Mouse (Mus musculus) CH12.LX (cell line): ENCODE data around the gene Fry. TPM values are rescaled to one million over a fixed set of nuclear protein-coding genes. Genes with fewer than 3 reads are reported as not detected.

Experiments used
- DNase-seq: peaks from one replicate; pipeline ENCODE4 v3.0.0-alpha.2; 2013; ENCODE audit errors: extremely low read depth
- H3K27ac ChIP-seq: 2 replicates; pipeline ENCODE4 v1.5.1; 2012; ENCODE audit warnings: low read depth, mild to moderate bottlenecking, control low read depth, moderate library complexity; ENCODE audit not compliant: insufficient read depth
- H3K27me3 ChIP-seq: replicated peaks from 2 replicates; pipeline ENCODE3; 2012; ENCODE audit warnings: inconsistent platforms
- H3K36me3 ChIP-seq, 2 experiments: replicated peaks in 1 of 2; 2 replicates each; pipeline versions ENCODE3 to v1.6.1; 2012; ENCODE audit warnings: inconsistent platforms in 1 of 2, low read length in 1 of 2, mild to moderate bottlenecking in 1 of 2, mixed read lengths in 1 of 2, moderate library complexity in 1 of 2; ENCODE audit not compliant: control insufficient read depth in 1 of 2, insufficient read depth in 1 of 2
- H3K4me1 ChIP-seq, 2 experiments: 2 replicates each; pipeline ENCODE4 v1.6.1; 2012; ENCODE audit warnings: inconsistent platforms in 1 of 2, moderate library complexity in 1 of 2; ENCODE audit not compliant: insufficient read depth in 2 of 2, control insufficient read depth in 1 of 2
- H3K4me2 ChIP-seq: 2 replicates; pipeline ENCODE4 v1.6.1; 2012; ENCODE audit warnings: low read depth, mild to moderate bottlenecking, control low read depth; ENCODE audit not compliant: poor library complexity, insufficient read depth, severe bottlenecking
- H3K4me3 ChIP-seq, 3 experiments: fragments of 150-350 bp in 1 of 3; sonication (generic) in 1 of 3; replicated peaks in 1 of 3; 2 replicates each; pipeline versions ENCODE3 to v1.5.1; 2011 to 2012; ENCODE audit warnings: low read depth in 2 of 3, low read length in 2 of 3, mild to moderate bottlenecking in 2 of 3, moderate library complexity in 2 of 3, control low read depth in 1 of 3, improper control_type of control experiment in 1 of 3, inconsistent platforms in 1 of 3, mixed read lengths in 1 of 3; ENCODE audit not compliant: poor library complexity in 1 of 3
- H3K79me2 ChIP-seq: replicated peaks from 2 replicates; pipeline ENCODE4 v1.6.1; 2012; ENCODE audit warnings: mild to moderate bottlenecking, moderate library complexity; ENCODE audit not compliant: control insufficient read depth, poor library complexity, insufficient read depth, severe bottlenecking; ENCODE audit errors: extremely low read depth
- H3K9ac ChIP-seq: 2 replicates; pipeline ENCODE4 v1.6.1; 2012; ENCODE audit warnings: low read depth, mild to moderate bottlenecking, control low read depth, moderate library complexity; ENCODE audit not compliant: insufficient read depth
- H3K9me3 ChIP-seq: replicated peaks from 2 replicates; pipeline ENCODE3; 2012; ENCODE audit warnings: low read length, inconsistent platforms, mixed read lengths
- BHLHE40 ChIP-seq: IDR thresholded peaks from 2 replicates; pipeline ENCODE4 v1.6.1; 2011; ENCODE audit warnings: mild to moderate bottlenecking, low read depth, low read length, improper control_type of control experiment
- CTCF ChIP-seq, 2 experiments: IDR thresholded peaks in 1 of 2; conservative IDR thresholded peaks in 1 of 2; 2 replicates each; pipeline ENCODE4 v1.5.1; 2011 to 2012; ENCODE audit warnings: low read depth in 2 of 2, low read length in 2 of 2, improper control_type of control experiment in 1 of 2, inconsistent platforms in 1 of 2, mild to moderate bottlenecking in 1 of 2, moderate library complexity in 1 of 2
- ELF1 ChIP-seq: IDR thresholded peaks from 2 replicates; pipeline ENCODE4 v1.6.1; 2014; ENCODE audit warnings: low read depth, mild to moderate bottlenecking, inconsistent platforms, low read length, improper control_type of control experiment
- EP300 ChIP-seq: IDR thresholded peaks from 2 replicates; pipeline ENCODE4 v1.6.1; 2011; ENCODE audit warnings: low read length, improper control_type of control experiment
- ETS1 ChIP-seq: conservative IDR thresholded peaks from 2 replicates; pipeline ENCODE4 v1.6.1; 2012; ENCODE audit warnings: low read depth, mild to moderate bottlenecking, inconsistent platforms, low read length, improper control_type of control experiment, moderate library complexity
- IRF4 ChIP-seq: IDR thresholded peaks from 2 replicates; pipeline ENCODE4 v1.6.1; 2014; ENCODE audit warnings: low read depth, mild to moderate bottlenecking, inconsistent platforms, low read length, improper control_type of control experiment
- JUN ChIP-seq: IDR thresholded peaks from 2 replicates; pipeline ENCODE4 v1.6.1; 2011; ENCODE audit warnings: low read depth, mild to moderate bottlenecking, low read length, improper control_type of control experiment, moderate library complexity; ENCODE audit not compliant: insufficient read depth
- JUND ChIP-seq: conservative IDR thresholded peaks from 2 replicates; pipeline ENCODE4 v1.6.1; 2011; ENCODE audit warnings: low read depth, low read length, improper control_type of control experiment
- MAFK ChIP-seq: IDR thresholded peaks from 2 replicates; pipeline ENCODE4 v1.6.1; 2011; ENCODE audit warnings: low read length, improper control_type of control experiment; ENCODE audit not compliant: insufficient replicate concordance
- MAX ChIP-seq: IDR thresholded peaks from 2 replicates; pipeline ENCODE4 v1.6.1; 2011; ENCODE audit warnings: low read length, improper control_type of control experiment
- MAZ ChIP-seq: IDR thresholded peaks from 2 replicates; pipeline ENCODE4 v1.6.1; 2012; ENCODE audit warnings: low read depth, mild to moderate bottlenecking, inconsistent platforms, low read length, improper control_type of control experiment, moderate library complexity
- MXI1 ChIP-seq: IDR thresholded peaks from 2 replicates; pipeline ENCODE4 v1.6.1; 2011; ENCODE audit warnings: mild to moderate bottlenecking, low read depth, low read length, improper control_type of control experiment
- MYC ChIP-seq: IDR thresholded peaks from 2 replicates; pipeline ENCODE4 v1.6.1; 2011; ENCODE audit warnings: low read depth, mild to moderate bottlenecking, improper control_type of control experiment, low read length
- NELFE ChIP-seq: IDR thresholded peaks from 2 replicates; pipeline ENCODE4 v1.6.1; 2011; ENCODE audit warnings: low read depth, low read length, improper control_type of control experiment
- PAX5 ChIP-seq: IDR thresholded peaks from 2 replicates; pipeline ENCODE4 v1.6.1; 2012; ENCODE audit warnings: low read length, inconsistent platforms, mixed read lengths
- RAD21 ChIP-seq: IDR thresholded peaks from 2 replicates; pipeline ENCODE4 v1.6.1; 2011; ENCODE audit warnings: low read depth, mild to moderate bottlenecking, low read length, improper control_type of control experiment, moderate library complexity
- RCOR1 ChIP-seq: conservative IDR thresholded peaks from 2 replicates; pipeline ENCODE4 v1.6.1; 2012; ENCODE audit warnings: low read depth, mild to moderate bottlenecking, inconsistent platforms, low read length, improper control_type of control experiment
- SMC3 ChIP-seq: IDR thresholded peaks from 2 replicates; pipeline ENCODE4 v1.6.1; 2011; ENCODE audit warnings: low read depth, low read length, improper control_type of control experiment
- TBP ChIP-seq: conservative IDR thresholded peaks from 2 replicates; pipeline ENCODE4 v1.6.1; 2011; ENCODE audit warnings: low read depth, low read length, improper control_type of control experiment
- TCF12 ChIP-seq: IDR thresholded peaks from 2 replicates; pipeline ENCODE4 v1.6.1; 2014; ENCODE audit warnings: low read depth, mild to moderate bottlenecking, inconsistent platforms, low read length, improper control_type of control experiment
- UBTF ChIP-seq: IDR thresholded peaks from 2 replicates; pipeline ENCODE4 v1.6.1; 2012; ENCODE audit warnings: low read depth, mild to moderate bottlenecking, inconsistent platforms, low read length, improper control_type of control experiment, moderate library complexity
- USF1 ChIP-seq: IDR thresholded peaks from 2 replicates; pipeline ENCODE4 v1.6.1; 2014; ENCODE audit warnings: low read depth, mild to moderate bottlenecking, inconsistent platforms, low read length, improper control_type of control experiment
- ZKSCAN1 ChIP-seq: IDR thresholded peaks from 2 replicates; pipeline ENCODE4 v1.6.1; 2012; ENCODE audit warnings: low read depth, inconsistent platforms, low read length, improper control_type of control experiment, borderline replicate concordance
- ZMIZ1 ChIP-seq: IDR thresholded peaks from 2 replicates; pipeline ENCODE4 v1.6.1; 2012; ENCODE audit warnings: low read depth, mild to moderate bottlenecking, inconsistent platforms, low read length, improper control_type of control experiment
- dilution Hi-C: fragments of 300-500 bp; cut with MboI; formaldehyde crosslinking; loops from 2 replicates; pipeline ENCODE4 v1.14.3; 2020; ENCODE audit warnings: low sequenced_read_pairs; ENCODE audit not compliant: extremely low pct_unique_long_range_greater_than_20kb, extremely low pct_ligation_motif_present
- in situ Hi-C: fragments of 300-500 bp; cut with MboI; formaldehyde crosslinking; loops from 3 replicates; pipeline ENCODE4 v1.14.3; 2019; ENCODE audit warnings: low sequenced_read_pairs, low pct_ligation_motif_present, low pct_unique_long_range_greater_than_20kb, mixed read lengths
- polyA plus RNA-seq: library from polyadenylated mRNA; unstranded; fragments of >175 nt; gene quantifications from 2 replicates; pipeline ENCODE4 v1.2.1, GENCODE M21; 2012; ENCODE audit warnings: low read depth; ENCODE audit not compliant: insufficient read length
- total RNA-seq, 2 experiments: library from RNA; depleted of rRNA; stranded (reverse); fragments of 300-350 nt in 1 of 2; fragments of >200 nt in 1 of 2; gene quantifications; 2 replicates each; pipeline ENCODE4 v1.2.3; 2012 to 2014

Gene Fry
- total and polyA plus RNA-seq, 3 experiments: 0.34 to 0.80 (median 0.34) TPM

DNA sequence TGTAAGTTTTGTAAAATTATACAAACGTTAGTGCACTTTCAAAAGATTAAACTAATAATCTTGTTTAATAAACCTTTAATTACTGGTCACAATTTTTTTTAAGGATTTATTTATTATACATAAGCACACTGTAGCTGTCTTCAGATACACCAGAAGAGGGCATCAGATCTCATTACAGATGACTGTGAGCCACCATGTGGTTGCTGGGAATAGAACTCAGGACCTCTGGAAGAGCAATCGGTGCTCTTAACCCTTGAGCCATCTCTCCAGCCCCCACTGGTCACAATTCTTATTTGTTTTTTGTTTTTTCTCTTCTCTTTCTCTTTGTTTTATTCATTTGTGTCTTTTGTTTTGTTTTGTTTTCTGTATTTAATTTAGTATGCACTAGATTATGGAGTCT, 406.8 kb downstream of the Fry start:
- dilution Hi-C loops: no loop called here
- Histone ChIP-seq H3K4me1 (peaks cover 5 to 18% of the 10 kb centered on the region in 2 experiments; a peak in 3 of 4 replicates), H3K4me3 (no peak overlapping the region), H3K79me2 (no peaks in the 10 kb centered on the region; the same call in 1 of the 2 replicates), H3K27me3 (no peaks in the 10 kb centered on the region), H3K27ac (no peak overlapping the region), H3K4me2 (no peak overlapping the region), H3K9me3 (no peaks in the 10 kb centered on the region), H3K9ac (no peak overlapping the region), H3K36me3 (peaks cover 7 to 23% of the 10 kb centered on the region in 2 experiments)
- no peak for TF ChIP-seq MAZ
- peak in 1 of 2 experiments; percentile 35; a peak in 1 of 4 replicates for TF ChIP-seq CTCF (conservative IDR thresholded peaks at IDR 0.05 in 1 of 2, IDR thresholded peaks at IDR 0.05 in 1 of 2; ENCODE audit: low read depth in 2 of 2, low read length in 2 of 2)
- DNase-seq: no peak
- in situ Hi-C loops: no loop called here

DNA sequence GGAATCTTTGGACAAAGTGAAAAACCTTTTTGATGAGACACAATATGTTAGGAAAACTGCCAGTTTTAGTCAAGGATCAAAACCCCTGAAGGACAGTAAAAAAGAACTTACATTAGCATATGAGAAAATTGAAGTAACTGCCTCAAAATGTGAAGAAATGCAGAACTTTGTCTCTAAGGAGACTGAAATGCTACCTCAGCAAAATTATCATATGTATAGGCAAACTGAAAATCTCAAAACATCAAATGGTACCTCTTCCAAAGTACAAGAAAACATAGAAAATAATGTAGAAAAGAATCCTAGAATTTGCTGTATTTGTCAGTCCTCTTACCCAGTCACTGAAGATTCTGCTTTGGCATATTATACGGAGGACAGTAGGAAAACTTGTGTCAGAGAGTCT, 422.9 kb downstream of the Fry start:
- peaks cover 18% of the 10 kb centered on the region for H3K9me3 ChIP-seq

DNA sequence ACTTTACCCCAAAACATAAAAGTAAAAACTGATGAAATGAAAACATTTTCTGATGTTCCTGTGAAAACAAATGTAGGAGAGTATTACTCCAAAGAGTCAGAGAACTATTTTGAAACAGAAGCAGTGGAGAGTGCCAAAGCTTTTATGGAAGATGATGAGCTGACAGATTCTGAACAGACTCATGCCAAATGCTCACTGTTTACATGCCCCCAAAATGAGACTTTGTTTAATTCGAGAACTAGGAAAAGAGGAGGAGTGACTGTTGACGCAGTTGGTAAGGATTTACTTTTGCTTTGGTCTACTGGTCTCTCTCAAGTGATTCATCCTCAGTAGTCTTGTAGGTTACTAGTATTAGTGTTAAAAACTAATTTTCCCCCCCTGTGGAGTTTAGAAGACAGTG, 424.7 kb downstream of the Fry start:
- H3K4me2 ChIP-seq: no peak overlapping the region
- no peak for TF ChIP-seq ELF1
- TF ChIP-seq JUN: no peak
- no peak for TF ChIP-seq USF1
- no peak for TF ChIP-seq UBTF
- no peak for TF ChIP-seq MYC
- no peak for TF ChIP-seq EP300
- no peak for TF ChIP-seq CTCF (conservative IDR thresholded peaks at IDR 0.05 in 1 of 2, IDR thresholded peaks at IDR 0.05 in 1 of 2; ENCODE audit: low read depth in 2 of 2, low read length in 2 of 2)
- no peak for TF ChIP-seq PAX5
- TF ChIP-seq MXI1: no peak
- no peak for TF ChIP-seq ZKSCAN1
- no peak for TF ChIP-seq MAFK
- TF ChIP-seq SMC3: no peak
- TF ChIP-seq ETS1: no peak
- TF ChIP-seq NELFE: no peak
- no peak for TF ChIP-seq BHLHE40
- TF ChIP-seq MAX: no peak
- TF ChIP-seq ZMIZ1: no peak
- no peak for TF ChIP-seq RAD21
- no peak for TF ChIP-seq JUND
- TF ChIP-seq, all 38 proteins: peak for 0
- Histone ChIP-seq H3K36me3 (peaks cover 5 to 20% of the 10 kb centered on the region in 2 experiments), H3K4me3 (no peak overlapping the region), H3K27me3 (no peaks in the 10 kb centered on the region), H3K9me3 (peaks cover 16% of the 10 kb centered on the region), H3K79me2 (no peaks in the 10 kb centered on the region), H3K4me1 (no peaks in the 10 kb centered on the region), H3K27ac (no peak overlapping the region), H3K9ac (no peak overlapping the region)
- DNase-seq: no peak
- in situ Hi-C loops: no loop called here
- dilution Hi-C loops: no loop called here

More for the DNA sequence above, 422.9 kb downstream of the Fry start:
- H3K4me3 ChIP-seq: no peak overlapping the region
- H3K4me1 ChIP-seq: no peaks in the 10 kb centered on the region
- no peak overlapping the region for H3K4me2 ChIP-seq
- no peak for DNase-seq
- no peak overlapping the region for H3K9ac ChIP-seq
- H3K79me2 ChIP-seq: no peaks in the 10 kb centered on the region
- no peaks in the 10 kb centered on the region for H3K27me3 ChIP-seq
- peaks cover 12 to 34% of the 10 kb centered on the region in 2 experiments for H3K36me3 ChIP-seq
- TF ChIP-seq RCOR1: no peak
- no peak for TF ChIP-seq EP300
- TF ChIP-seq TBP: no peak
- TF ChIP-seq IRF4: no peak
- peak; percentile 87 for TF ChIP-seq MAFK
- TF ChIP-seq TCF12: no peak
- dilution Hi-C loops: no loop called here
- in situ Hi-C loops: no loop called here
- no peak overlapping the region for H3K27ac ChIP-seq
